Mouse (Mus musculus): ENCODE measurements around the gene Slc25a45. TPM values are rescaled to one million over a fixed set of nuclear protein-coding genes. Genes with fewer than 3 reads are reported as not detected.

Slc25a45 gene
- polyA plus RNA-seq, 1 experiment from 2014 or later, result 3.4 TPM

DNA sequence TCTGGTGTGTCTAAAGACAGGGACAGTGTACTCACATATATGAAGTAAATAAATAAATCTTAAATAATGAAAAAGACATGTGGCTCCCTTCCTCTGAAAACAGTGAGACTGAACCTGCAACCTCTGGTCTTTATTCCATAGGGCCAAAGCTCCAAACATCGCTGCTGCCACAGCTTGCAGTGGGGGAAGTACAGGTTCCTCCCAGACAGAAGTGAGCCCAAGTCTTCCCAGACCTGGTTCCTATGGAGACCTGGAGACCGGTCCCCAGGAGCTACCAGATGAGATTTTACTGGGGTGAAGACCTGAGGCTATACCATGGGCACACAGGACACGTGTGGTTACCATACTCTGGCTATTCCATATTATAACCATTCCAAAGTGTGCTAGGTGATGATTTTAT, 26.7 kb upstream of the Slc25a45 start:
- Histone ChIP-seq H3K4me2 (ENCODE audit: low read depth, low read length) (no peak overlapping the region), H3K27me3 (replicated peaks; ENCODE audit: control insufficient read depth, insufficient read depth, low read length) (no peaks in the 10 kb centered on the region), H3K36me3 (ENCODE audit: control insufficient read depth, insufficient read depth, low read length) (no peaks in the 10 kb centered on the region; the same call in 1 of the 2 replicates), H3K4me1 (ENCODE audit: control insufficient read depth, insufficient read depth, low read length) (peaks cover 53% of the 10 kb centered on the region), H3K27ac (ENCODE audit: low read length) (0 out of 2 replicates have a peak overlapping the region, but pooled peaks have one; percentile 2), H3K9me3 (ENCODE audit: control insufficient read depth, low read length) (no peaks in the 10 kb centered on the region), H3K9ac (ENCODE audit: low read depth, low read length) (no peak overlapping the region), H3K4me3 (ENCODE audit: low read length) (no peak overlapping the region)
- ATAC-seq, result no peak
- 88% methylated on average over 3 of the region's 3 CpGs for WGBS

DNA sequence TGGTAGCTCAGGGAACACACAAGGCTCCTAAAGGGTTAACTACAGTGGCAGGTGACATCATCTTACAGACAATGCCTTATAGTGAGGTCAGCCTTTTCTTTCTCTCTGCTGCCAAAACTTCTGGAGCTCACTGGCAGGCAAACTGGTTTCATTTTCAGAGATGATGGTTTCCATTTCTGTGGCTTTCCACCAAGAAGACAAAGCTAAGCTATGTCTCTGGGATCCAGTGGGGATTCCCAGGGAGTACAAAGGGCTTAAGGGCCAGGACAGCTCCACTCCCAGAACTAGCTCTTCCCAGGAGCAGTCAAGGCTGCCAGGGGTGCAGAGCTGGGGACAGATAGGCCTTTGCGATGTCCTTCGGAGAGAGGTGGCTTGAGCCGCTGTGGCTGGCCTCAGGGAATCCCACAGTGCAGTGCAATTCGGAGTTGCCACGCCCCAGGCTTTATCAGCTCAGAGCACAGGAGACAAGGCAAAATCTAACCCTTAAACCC, 26.1 kb upstream of the Slc25a45 start:
- 50% methylated on average over 5 of the region's 5 CpGs for WGBS

GRCm38 (mm10) chr19:5852035-5852722, 25.4 kb upstream of the Slc25a45 start:
- Histone ChIP-seq H3K9ac (ENCODE audit: low read depth, low read length) (peak overlapping the region; percentile 42), H3K4me2 (ENCODE audit: low read depth, low read length) (peak overlapping the region; percentile 6; the same call in 1 of the 2 replicates), H3K9me3 (ENCODE audit: control insufficient read depth, low read length) (no peaks in the 10 kb centered on the region), H3K27me3 (replicated peaks; ENCODE audit: control insufficient read depth, insufficient read depth, low read length) (no peaks in the 10 kb centered on the region), H3K4me1 (ENCODE audit: control insufficient read depth, insufficient read depth, low read length) (peaks cover 48% of the 10 kb centered on the region), H3K36me3 (ENCODE audit: control insufficient read depth, insufficient read depth, low read length) (no peaks in the 10 kb centered on the region; the same call in 1 of the 2 replicates), H3K27ac (ENCODE audit: low read length) (peak overlapping the region; percentile 60), H3K4me3 (ENCODE audit: low read length) (no peak overlapping the region)
- ATAC-seq, result no peak
- WGBS, result 78% methylated on average over 12 of the region's 12 CpGs

More for the DNA sequence above, 26.1 kb upstream of the Slc25a45 start:
- Histone ChIP-seq H3K9me3 (ENCODE audit: control insufficient read depth, low read length) (no peaks in the 10 kb centered on the region), H3K27ac (ENCODE audit: low read length) (peak overlapping the region; percentile 60), H3K4me2 (ENCODE audit: low read depth, low read length) (peak overlapping the region; percentile 6; the same call in 1 of the 2 replicates), H3K36me3 (ENCODE audit: control insufficient read depth, insufficient read depth, low read length) (no peaks in the 10 kb centered on the region; the same call in 1 of the 2 replicates), H3K4me3 (ENCODE audit: low read length) (no peak overlapping the region), H3K9ac (ENCODE audit: low read depth, low read length) (peak overlapping the region; percentile 42), H3K4me1 (ENCODE audit: control insufficient read depth, insufficient read depth, low read length) (peaks cover 53% of the 10 kb centered on the region), H3K27me3 (replicated peaks; ENCODE audit: control insufficient read depth, insufficient read depth, low read length) (no peaks in the 10 kb centered on the region)
- ATAC-seq, result 0 out of 2 replicates have a peak, but pooled peaks have one; percentile 8

DNA sequence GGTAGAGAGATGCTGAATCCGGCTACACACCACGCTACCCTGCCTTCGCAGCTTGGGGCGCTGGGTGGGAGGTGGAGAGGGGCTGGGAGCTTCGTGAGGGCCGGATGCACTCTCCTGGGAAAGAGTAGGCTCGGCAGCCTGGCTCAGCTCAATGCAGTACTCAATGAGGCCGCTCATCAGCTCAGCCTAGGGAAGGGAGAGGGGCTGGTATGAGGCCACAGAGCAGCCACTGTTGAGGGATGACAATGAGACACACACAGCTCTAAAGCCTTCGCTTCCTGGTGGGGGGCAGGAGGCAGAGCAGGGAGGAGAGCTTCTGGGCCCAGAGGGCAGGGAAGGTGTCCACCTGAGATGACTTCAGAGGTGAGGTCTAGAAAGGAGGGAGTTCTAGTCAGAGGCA, 21.0 kb upstream of the Slc25a45 start:
- no peak overlapping the region for H3K27ac ChIP-seq (ENCODE audit: low read length)
- H3K9ac ChIP-seq (ENCODE audit: low read depth, low read length), result no peak overlapping the region
- no peak overlapping the region for H3K4me2 ChIP-seq (ENCODE audit: low read depth, low read length)
- ATAC-seq, result no peak
- H3K4me3 ChIP-seq (ENCODE audit: low read length), result no peak overlapping the region
- peaks cover 14% of the 10 kb centered on the region for H3K36me3 ChIP-seq (ENCODE audit: control insufficient read depth, insufficient read depth, low read length)
- H3K9me3 ChIP-seq (ENCODE audit: control insufficient read depth, low read length), result no peaks in the 10 kb centered on the region
- H3K27me3 ChIP-seq (replicated peaks; ENCODE audit: control insufficient read depth, insufficient read depth, low read length), result no peaks in the 10 kb centered on the region
- WGBS, result 84% methylated on average over 9 of the region's 9 CpGs
- peaks cover 11% of the 10 kb centered on the region for H3K4me1 ChIP-seq (ENCODE audit: control insufficient read depth, insufficient read depth, low read length)

DNA sequence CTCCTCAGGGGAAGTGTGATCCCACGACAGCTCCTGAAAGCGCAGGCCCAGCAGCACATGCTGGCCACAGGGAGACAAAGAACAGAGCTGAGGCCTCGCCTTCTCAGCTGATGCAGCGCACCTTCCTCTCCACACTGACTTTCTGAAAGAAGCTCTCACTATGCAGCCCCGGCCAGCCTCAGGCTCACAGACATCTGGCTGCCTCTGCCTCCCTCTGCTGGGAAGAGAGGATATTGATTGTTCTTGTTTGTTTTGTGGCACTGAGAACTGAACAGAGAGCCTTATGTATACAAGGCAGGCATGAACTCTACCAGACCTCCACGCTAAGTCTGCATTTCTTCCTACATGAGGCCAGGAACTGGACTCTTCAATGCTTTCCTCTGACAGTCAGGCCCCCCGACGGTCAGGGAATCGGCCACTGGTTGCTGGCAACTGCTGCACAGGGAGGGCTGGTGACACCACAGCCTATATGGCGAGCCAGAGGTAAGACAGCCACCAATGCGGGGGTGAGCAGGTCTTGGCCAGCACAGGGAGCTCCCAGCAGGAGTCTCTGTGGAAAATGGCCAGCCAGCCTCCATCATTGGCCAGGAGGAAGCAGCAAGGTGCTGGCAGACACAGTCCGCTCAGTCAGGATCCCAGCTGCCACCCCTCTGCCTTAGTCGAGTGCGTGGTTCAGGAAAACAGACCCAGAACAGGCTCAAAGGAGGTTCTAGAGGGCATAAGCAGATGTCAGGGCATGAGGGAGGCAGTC, 15.1 kb upstream of the Slc25a45 start:
- peaks cover 42% of the 10 kb centered on the region for H3K36me3 ChIP-seq (ENCODE audit: control insufficient read depth, insufficient read depth, low read length)
- ATAC-seq, result no peak
- no peaks in the 10 kb centered on the region for H3K4me1 ChIP-seq (ENCODE audit: control insufficient read depth, insufficient read depth, low read length)
- H3K4me2 ChIP-seq (ENCODE audit: low read depth, low read length), result no peak overlapping the region
- no peaks in the 10 kb centered on the region for H3K27me3 ChIP-seq (replicated peaks; ENCODE audit: control insufficient read depth, insufficient read depth, low read length)
- no peaks in the 10 kb centered on the region for H3K9me3 ChIP-seq (ENCODE audit: control insufficient read depth, low read length)
- H3K9ac ChIP-seq (ENCODE audit: low read depth, low read length), result no peak overlapping the region
- H3K4me3 ChIP-seq (ENCODE audit: low read length), result no peak overlapping the region
- 98% methylated on average over 14 of the region's 14 CpGs for WGBS
- H3K27ac ChIP-seq (ENCODE audit: low read length), result no peak overlapping the region

GRCm38 (mm10) chr19:5863776-5864175, 13.8 kb upstream of the Slc25a45 start:
- H3K4me3 ChIP-seq (ENCODE audit: low read length), result no peak overlapping the region
- H3K4me1 ChIP-seq (ENCODE audit: control insufficient read depth, insufficient read depth, low read length), result 0 out of 2 replicates have a peak, but pooled peaks cover 5% of the 10 kb centered on the region
- H3K27ac ChIP-seq (ENCODE audit: low read length), result no peak overlapping the region
- no peak overlapping the region for H3K9ac ChIP-seq (ENCODE audit: low read depth, low read length)
- H3K27me3 ChIP-seq (replicated peaks; ENCODE audit: control insufficient read depth, insufficient read depth, low read length), result no peaks in the 10 kb centered on the region
- H3K9me3 ChIP-seq (ENCODE audit: control insufficient read depth, low read length), result no peaks in the 10 kb centered on the region
- ATAC-seq, result no peak
- WGBS, result 96% methylated on average over 5 of the region's 5 CpGs
- H3K36me3 ChIP-seq (ENCODE audit: control insufficient read depth, insufficient read depth, low read length), result peaks cover 38% of the 10 kb centered on the region
- no peak overlapping the region for H3K4me2 ChIP-seq (ENCODE audit: low read depth, low read length)

- Histone ChIP-seq H3K9ac (ENCODE audit: low read depth, low read length) (0 out of 2 replicates have a peak overlapping the region, but pooled peaks have one; percentile 34), H3K36me3 (ENCODE audit: control insufficient read depth, insufficient read depth, low read length) (peaks cover 34% of the 10 kb centered on the region), H3K4me3 (ENCODE audit: low read length) (no peak overlapping the region), H3K9me3 (ENCODE audit: control insufficient read depth, low read length) (no peaks in the 10 kb centered on the region), H3K4me1 (ENCODE audit: control insufficient read depth, insufficient read depth, low read length) (0 out of 2 replicates have a peak, but pooled peaks cover 5% of the 10 kb centered on the region), H3K27ac (ENCODE audit: low read length) (no peak overlapping the region), H3K27me3 (replicated peaks; ENCODE audit: control insufficient read depth, insufficient read depth, low read length) (no peaks in the 10 kb centered on the region), H3K4me2 (ENCODE audit: low read depth, low read length) (no peak overlapping the region)
- ATAC-seq, result no peak
- WGBS, result 91% methylated on average over 20 of the region's 20 CpGs
Observed at GRCm38 (mm10) chr19:5864710-5865398, 12.8 kb upstream of the Slc25a45 start.

DNA sequence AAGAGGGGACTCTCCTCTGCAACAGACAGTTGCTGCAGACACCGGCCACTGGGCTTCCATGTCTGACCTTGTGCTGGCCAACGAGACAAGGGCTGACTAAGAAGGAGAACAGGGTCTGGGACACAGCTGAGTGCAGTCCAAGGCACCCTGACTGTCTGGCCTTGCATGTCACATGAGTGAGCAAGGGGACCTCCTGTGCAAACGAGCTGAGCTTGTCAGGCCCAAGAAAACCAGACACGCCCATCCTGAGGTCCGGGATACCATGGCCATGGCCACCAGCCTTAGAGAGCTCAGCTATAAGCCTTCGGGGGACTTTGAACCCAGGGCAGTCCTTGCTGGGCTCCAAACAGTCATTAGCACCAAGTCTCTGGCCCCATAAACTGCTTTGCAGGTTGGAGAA, 9.5 kb upstream of the Slc25a45 start:
- Histone ChIP-seq H3K27me3 (replicated peaks; ENCODE audit: control insufficient read depth, insufficient read depth, low read length) (no peaks in the 10 kb centered on the region), H3K36me3 (ENCODE audit: control insufficient read depth, insufficient read depth, low read length) (peaks cover 16% of the 10 kb centered on the region), H3K9ac (ENCODE audit: low read depth, low read length) (no peak overlapping the region), H3K27ac (ENCODE audit: low read length) (peak overlapping the region; percentile 52; the same call in 1 of the 2 replicates), H3K4me2 (ENCODE audit: low read depth, low read length) (no peak overlapping the region), H3K4me1 (ENCODE audit: control insufficient read depth, insufficient read depth, low read length) (peaks cover 19% of the 10 kb centered on the region), H3K9me3 (ENCODE audit: control insufficient read depth, low read length) (no peaks in the 10 kb centered on the region), H3K4me3 (ENCODE audit: low read length) (no peak overlapping the region)
- peak; percentile 82 for ATAC-seq
- 73% methylated on average over 6 of the region's 6 CpGs for WGBS

DNA sequence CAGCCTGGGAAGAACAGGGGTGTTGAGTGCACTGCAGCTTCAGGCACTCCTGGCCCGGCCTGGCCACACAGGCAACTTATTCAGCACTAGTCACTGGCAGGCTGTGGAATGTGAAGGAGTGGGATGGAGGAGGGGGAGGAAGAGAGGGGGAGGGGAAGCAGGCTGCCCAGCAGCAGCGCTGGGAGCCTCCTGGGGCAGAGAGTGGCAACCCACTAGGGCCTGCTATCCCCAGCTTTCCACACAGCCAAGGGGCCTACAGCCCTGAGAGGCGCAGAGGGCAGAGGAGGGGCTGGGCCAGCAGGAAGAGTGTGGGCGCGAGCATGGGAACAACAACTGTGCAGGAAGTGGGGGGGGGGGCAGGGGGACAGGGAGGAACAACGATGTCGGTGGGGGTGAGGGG, 6.3 kb upstream of the Slc25a45 start:
- 9% methylated on average over 7 of the region's 7 CpGs for WGBS

More for the DNA sequence above, 6.3 kb upstream of the Slc25a45 start:
- Histone ChIP-seq H3K27ac (ENCODE audit: low read length) (peak overlapping the region; percentile 54), H3K27me3 (replicated peaks; ENCODE audit: control insufficient read depth, insufficient read depth, low read length) (no peaks in the 10 kb centered on the region), H3K4me2 (ENCODE audit: low read depth, low read length) (peak overlapping the region; percentile 31; the same call in 1 of the 2 replicates), H3K4me3 (ENCODE audit: low read length) (no peak overlapping the region), H3K36me3 (ENCODE audit: control insufficient read depth, insufficient read depth, low read length) (0 out of 2 replicates have a peak, but pooled peaks cover 3% of the 10 kb centered on the region), H3K4me1 (ENCODE audit: control insufficient read depth, insufficient read depth, low read length) (peaks cover 34% of the 10 kb centered on the region), H3K9me3 (ENCODE audit: control insufficient read depth, low read length) (no peaks in the 10 kb centered on the region), H3K9ac (ENCODE audit: low read depth, low read length) (peak overlapping the region; percentile 56)
- ATAC-seq, result peak; percentile 39
